Mouse (Mus musculus): ENCODE data around the gene Nfyb.

DNA sequence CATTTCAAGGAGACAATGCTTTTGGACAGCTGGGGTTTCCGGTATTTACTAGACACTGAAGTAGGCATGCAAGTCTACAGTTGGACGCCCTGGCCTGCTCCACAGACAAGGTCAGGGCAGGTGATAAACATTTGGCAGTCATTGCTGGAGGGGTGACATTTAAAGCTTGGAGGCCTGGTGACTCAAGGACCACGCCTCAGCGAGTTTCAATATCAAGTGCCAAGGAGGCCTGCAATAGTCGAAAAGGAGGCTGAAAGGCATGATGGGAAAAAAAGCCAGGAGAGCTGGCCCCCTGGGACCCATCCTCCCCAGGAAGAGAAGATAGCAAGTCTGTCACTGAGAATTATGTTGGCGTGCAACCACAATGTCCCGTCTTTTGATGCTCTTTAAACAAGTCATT is 43.3 kb upstream of the Nfyb start:
- TF ChIP-seq CTCF (IDR thresholded peaks at IDR 0.05; ENCODE audit: low read depth, low read length) (no peak), POLR2AphosphoS5 (IDR thresholded peaks at IDR 0.05; ENCODE audit: insufficient replicate concordance, low read depth, low read length) (no peak), GATA2 (IDR thresholded peaks at IDR 0.05; ENCODE audit: borderline replicate concordance, low read depth, low read length) (no peak), TAL1 (conservative IDR thresholded peaks at IDR 0.05; ENCODE audit: low read depth, low read length) (no peak)

All from G1E (cell line).